Mouse (Mus musculus) stomach, postnatal 0 days (tissue): ENCODE results near the gene Osbpl6.

Source experiments
- CTCF ChIP-seq: IDR thresholded peaks from 2 replicates; pipeline ENCODE4 v1.5.1; 2016; ENCODE audit warnings: antibody characterized with exemption, low read depth, mild to moderate bottlenecking, moderate library complexity
- EP300 ChIP-seq: optimal IDR thresholded peaks from 2 replicates; pipeline ENCODE3; 2016; ENCODE audit warnings: antibody characterized with exemption

DNA sequence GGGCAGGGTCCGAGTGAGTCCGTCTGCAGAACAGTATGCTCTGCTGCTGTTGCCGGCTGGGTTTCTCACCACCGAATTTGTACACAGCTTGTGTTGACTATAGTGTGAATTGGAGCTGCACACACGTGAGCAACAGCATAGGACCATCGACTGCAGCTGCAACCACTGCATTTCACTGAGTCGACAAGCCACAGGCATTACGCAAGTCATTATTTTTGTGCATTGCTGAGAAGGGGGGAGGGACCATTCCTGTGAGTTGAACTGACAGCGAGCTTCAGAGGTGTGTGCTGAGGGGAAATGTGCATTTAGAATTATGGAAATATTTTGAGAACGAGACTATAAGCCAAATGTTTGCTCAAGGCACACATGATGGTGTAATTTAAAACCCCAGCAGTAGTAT is 165.2 kb downstream of the Osbpl6 start:
- TF ChIP-seq CTCF (no peak), EP300 (no peak)
